Mouse (Mus musculus): Measurements from ENCODE around the gene Rpn2. TPM values are rescaled to one million over a fixed set of nuclear protein-coding genes. Genes with fewer than 3 reads are reported as not detected.

The Rpn2 gene
- polyA plus RNA-seq (2012; rRNA removed), result 118 and 119 TPM in 2 replicates

DNA sequence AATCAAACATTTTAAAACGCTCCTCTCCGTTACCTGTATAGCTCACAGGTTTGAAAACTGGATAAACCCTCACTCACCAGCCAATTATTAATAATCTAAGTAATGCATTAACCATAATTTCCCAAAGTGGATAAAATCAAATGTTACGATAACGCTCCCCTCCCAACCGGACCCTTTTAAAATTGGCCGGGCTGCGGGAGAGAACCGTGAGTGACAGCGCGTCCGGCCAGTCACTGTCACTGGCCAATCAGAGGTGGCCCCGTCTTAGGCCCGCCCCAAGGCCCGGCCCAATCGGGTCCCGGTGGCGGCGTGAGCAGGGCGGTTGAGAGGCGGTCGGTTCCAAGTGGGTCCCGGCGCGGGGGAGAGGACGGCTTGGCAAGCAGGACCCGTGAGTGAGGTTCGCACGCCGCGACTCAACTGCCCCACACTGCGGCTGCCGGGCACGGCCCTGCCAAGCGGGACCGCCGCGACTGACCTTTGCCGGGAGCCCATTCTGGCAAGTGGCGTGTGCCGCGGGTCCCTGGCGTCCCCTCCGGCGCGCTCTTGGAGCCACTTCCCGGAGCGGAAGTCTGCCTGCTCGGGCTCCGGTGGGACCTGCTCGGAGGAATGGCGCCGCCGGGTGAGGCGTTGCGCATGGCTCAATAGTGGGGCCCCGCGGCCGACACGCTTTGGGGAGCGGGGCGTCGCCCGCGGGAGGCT is at the start of gene Rpn2:
Gene Rpn2, plus strand, starts transcription at position 301 of the 699 bp plus-strand sequence.
- H3K27ac ChIP-seq (ENCODE audit: insufficient read depth, low read length), result peak within 1 kb of the TSS; percentile 93
- H3K4me3 ChIP-seq (ENCODE audit: insufficient read depth, low read length), result peak within 1 kb of the TSS; percentile 92
- TF ChIP-seq CTCF (IDR thresholded peaks at IDR 0.05; ENCODE audit: extremely low read depth, insufficient read depth, low read length), result no peak
- TF ChIP-seq POLR2A (IDR thresholded peaks at IDR 0.05; ENCODE audit: extremely low read depth, insufficient read depth, low read length), result no peak; the same call in 1 of the 2 replicates

GRCm38 (mm10) chr2:157235946-157236345 is 42.9 kb upstream of the Rpn2 start:
- no peak overlapping the region for H3K27ac ChIP-seq (ENCODE audit: insufficient read depth, low read length)
- no peaks in the 10 kb centered on the region for H3K4me1 ChIP-seq (ENCODE audit: control insufficient read depth, insufficient read depth, low read length)
- TF ChIP-seq POLR2A (IDR thresholded peaks at IDR 0.05; ENCODE audit: extremely low read depth, insufficient read depth, low read length), result no peak
- TF ChIP-seq CTCF (IDR thresholded peaks at IDR 0.05; ENCODE audit: extremely low read depth, insufficient read depth, low read length), result no peak
- H3K4me3 ChIP-seq (ENCODE audit: insufficient read depth, low read length), result no peak overlapping the region

More for the DNA sequence above, at the start of gene Rpn2:
- H3K4me1 ChIP-seq (ENCODE audit: control insufficient read depth, insufficient read depth, low read length), result peaks cover 4% of the 10 kb centered on the region

- no peaks in the 10 kb centered on the region for H3K4me1 ChIP-seq (ENCODE audit: control insufficient read depth, insufficient read depth, low read length)
- H3K4me3 ChIP-seq (ENCODE audit: insufficient read depth, low read length), result no peak overlapping the region
- no peak for TF ChIP-seq POLR2A (IDR thresholded peaks at IDR 0.05; ENCODE audit: extremely low read depth, insufficient read depth, low read length)
- TF ChIP-seq CTCF (IDR thresholded peaks at IDR 0.05; ENCODE audit: extremely low read depth, insufficient read depth, low read length), result no peak
- H3K27ac ChIP-seq (ENCODE audit: insufficient read depth, low read length), result no peak overlapping the region
These were observed 33.8 kb upstream of the Rpn2 start for GRCm38 (mm10) chr2:157245001-157245400.

DNA sequence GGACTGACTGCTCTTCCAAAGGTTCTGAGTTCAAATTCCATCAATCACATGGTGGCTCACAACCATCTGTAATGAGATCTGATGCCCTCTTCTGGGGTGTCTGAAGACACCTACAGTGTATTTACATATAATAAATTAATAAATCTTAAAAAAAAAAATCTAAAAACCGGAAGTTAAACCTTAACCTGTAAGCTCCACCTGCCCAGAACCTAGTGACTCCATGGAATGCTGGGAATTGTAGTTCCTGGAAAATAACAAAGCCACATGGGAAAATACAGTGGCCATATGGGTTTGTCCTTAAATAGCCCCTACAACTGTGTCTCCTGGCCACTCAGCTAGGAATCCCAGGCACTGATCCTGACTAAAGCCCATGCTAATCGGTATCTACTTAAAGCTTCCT is 33.2 kb upstream of the Rpn2 start:
- H3K27ac ChIP-seq (ENCODE audit: insufficient read depth, low read length), result no peak overlapping the region
- no peak overlapping the region for H3K4me3 ChIP-seq (ENCODE audit: insufficient read depth, low read length)
- no peaks in the 10 kb centered on the region for H3K4me1 ChIP-seq (ENCODE audit: control insufficient read depth, insufficient read depth, low read length)
- TF ChIP-seq CTCF (IDR thresholded peaks at IDR 0.05; ENCODE audit: extremely low read depth, insufficient read depth, low read length), result no peak
- TF ChIP-seq POLR2A (IDR thresholded peaks at IDR 0.05; ENCODE audit: extremely low read depth, insufficient read depth, low read length), result no peak

- no peak overlapping the region for H3K4me3 ChIP-seq (ENCODE audit: insufficient read depth, low read length)
- no peaks in the 10 kb centered on the region for H3K4me1 ChIP-seq (ENCODE audit: control insufficient read depth, insufficient read depth, low read length)
- no peak overlapping the region for H3K27ac ChIP-seq (ENCODE audit: insufficient read depth, low read length)
- no peak for TF ChIP-seq CTCF (IDR thresholded peaks at IDR 0.05; ENCODE audit: extremely low read depth, insufficient read depth, low read length)
- no peak for TF ChIP-seq POLR2A (IDR thresholded peaks at IDR 0.05; ENCODE audit: extremely low read depth, insufficient read depth, low read length)
These were observed 30.7 kb upstream of the Rpn2 start for GRCm38 (mm10) chr2:157248111-157248510.

DNA sequence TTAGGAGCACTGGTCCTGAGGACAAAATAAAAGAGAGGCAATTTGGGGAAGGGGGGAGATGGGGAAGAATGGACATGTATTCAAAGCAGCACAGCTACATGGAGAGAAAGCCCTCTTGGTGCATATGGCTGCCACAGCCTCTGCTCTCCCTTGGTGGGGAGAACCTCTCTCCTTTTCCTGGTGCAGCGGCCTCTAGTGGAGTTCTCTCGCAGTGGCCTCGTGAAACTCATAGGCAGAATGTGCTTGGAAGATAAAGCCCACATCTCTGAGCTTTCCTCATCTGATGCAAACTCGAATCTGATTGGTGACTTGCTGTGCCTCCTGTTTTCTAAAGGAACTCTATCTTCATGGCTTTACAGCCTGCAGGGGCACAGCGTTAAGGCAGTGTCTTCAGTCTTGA is 19.1 kb upstream of the Rpn2 start:
- peak; percentile 72 for TF ChIP-seq CTCF (IDR thresholded peaks at IDR 0.05; ENCODE audit: extremely low read depth, insufficient read depth, low read length)
- TF ChIP-seq POLR2A (IDR thresholded peaks at IDR 0.05; ENCODE audit: extremely low read depth, insufficient read depth, low read length), result no peak
- Histone ChIP-seq H3K27ac (ENCODE audit: insufficient read depth, low read length) (no peak overlapping the region), H3K4me3 (ENCODE audit: insufficient read depth, low read length) (no peak overlapping the region), H3K4me1 (ENCODE audit: control insufficient read depth, insufficient read depth, low read length) (no peaks in the 10 kb centered on the region)

GRCm38 (mm10) chr2:157261930-157262329 is 16.9 kb upstream of the Rpn2 start:
- Histone ChIP-seq H3K4me3 (ENCODE audit: insufficient read depth, low read length) (no peak overlapping the region), H3K4me1 (ENCODE audit: control insufficient read depth, insufficient read depth, low read length) (no peaks in the 10 kb centered on the region), H3K27ac (ENCODE audit: insufficient read depth, low read length) (no peak overlapping the region)
- TF ChIP-seq POLR2A (IDR thresholded peaks at IDR 0.05; ENCODE audit: extremely low read depth, insufficient read depth, low read length) (no peak), CTCF (IDR thresholded peaks at IDR 0.05; ENCODE audit: extremely low read depth, insufficient read depth, low read length) (no peak)

DNA sequence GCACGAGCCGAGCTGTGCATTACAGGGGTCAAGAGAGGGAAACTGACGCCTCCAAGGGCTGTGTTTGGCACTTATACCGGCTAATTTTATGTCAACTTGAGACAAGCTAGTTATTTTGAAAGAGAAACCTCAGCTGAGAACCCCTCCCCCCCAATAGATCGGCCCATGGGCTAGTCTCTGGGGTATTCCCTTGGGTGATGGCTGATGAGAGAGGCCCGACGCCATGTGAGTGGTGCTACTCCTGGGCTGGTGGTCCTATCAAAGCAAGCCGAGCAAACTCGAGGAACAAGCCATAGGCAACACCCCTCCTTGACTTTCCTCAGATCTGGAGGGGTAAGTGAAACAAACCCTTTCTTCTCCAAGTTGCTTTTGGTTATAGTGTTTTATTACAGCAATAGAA is 16.3 kb upstream of the Rpn2 start:
- TF ChIP-seq CTCF (IDR thresholded peaks at IDR 0.05; ENCODE audit: extremely low read depth, insufficient read depth, low read length) (no peak), POLR2A (IDR thresholded peaks at IDR 0.05; ENCODE audit: extremely low read depth, insufficient read depth, low read length) (no peak)
- Histone ChIP-seq H3K27ac (ENCODE audit: insufficient read depth, low read length) (no peak overlapping the region), H3K4me3 (ENCODE audit: insufficient read depth, low read length) (no peak overlapping the region), H3K4me1 (ENCODE audit: control insufficient read depth, insufficient read depth, low read length) (no peaks in the 10 kb centered on the region)

DNA sequence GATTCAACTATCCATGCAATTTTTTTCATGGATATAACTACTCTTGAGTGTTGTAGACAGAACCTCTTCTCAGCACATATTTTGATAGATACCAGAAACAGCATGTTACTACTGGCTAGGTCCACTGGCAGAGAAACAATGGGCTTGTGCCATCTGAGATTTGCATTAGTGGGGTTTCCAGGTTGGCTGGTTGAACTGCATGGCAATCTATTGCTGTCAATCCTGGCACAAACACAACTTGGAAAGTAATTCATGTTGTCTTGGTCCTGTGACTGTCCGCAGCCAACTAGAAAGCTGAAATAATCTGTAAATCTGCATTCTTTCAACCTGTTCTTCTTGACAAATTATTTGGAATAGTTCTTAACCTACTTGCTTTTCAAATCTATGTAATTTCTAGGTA is 15.7 kb upstream of the Rpn2 start:
- no peak overlapping the region for H3K27ac ChIP-seq (ENCODE audit: insufficient read depth, low read length)
- no peak overlapping the region for H3K4me3 ChIP-seq (ENCODE audit: insufficient read depth, low read length)
- no peak for TF ChIP-seq POLR2A (IDR thresholded peaks at IDR 0.05; ENCODE audit: extremely low read depth, insufficient read depth, low read length)
- TF ChIP-seq CTCF (IDR thresholded peaks at IDR 0.05; ENCODE audit: extremely low read depth, insufficient read depth, low read length), result no peak
- no peaks in the 10 kb centered on the region for H3K4me1 ChIP-seq (ENCODE audit: control insufficient read depth, insufficient read depth, low read length)

DNA sequence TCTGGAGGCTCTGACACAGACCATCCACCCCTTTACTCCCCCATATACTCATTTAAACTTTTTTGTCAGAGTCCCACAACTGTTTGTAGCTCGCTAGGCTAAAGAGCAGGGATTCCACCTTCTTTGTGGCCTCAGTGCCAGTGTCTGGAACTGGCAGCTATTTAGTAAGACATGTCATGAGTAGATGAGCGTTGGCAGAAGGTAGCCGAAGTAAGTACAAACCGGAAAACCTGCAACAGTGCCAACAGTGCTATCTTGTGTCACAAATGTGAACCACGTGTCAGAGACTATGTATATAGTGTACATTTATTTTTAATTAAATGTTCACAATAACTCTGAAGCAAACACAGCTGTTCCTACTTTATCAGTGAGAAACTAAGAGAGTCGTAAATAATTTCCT is 15.0 kb upstream of the Rpn2 start:
- Histone ChIP-seq H3K4me3 (ENCODE audit: insufficient read depth, low read length) (no peak overlapping the region), H3K4me1 (ENCODE audit: control insufficient read depth, insufficient read depth, low read length) (no peaks in the 10 kb centered on the region)
- no peak for TF ChIP-seq POLR2A (IDR thresholded peaks at IDR 0.05; ENCODE audit: extremely low read depth, insufficient read depth, low read length)
- TF ChIP-seq CTCF (IDR thresholded peaks at IDR 0.05; ENCODE audit: extremely low read depth, insufficient read depth, low read length), result no peak

More for the DNA sequence above, 15.0 kb upstream of the Rpn2 start:
- H3K27ac ChIP-seq (ENCODE audit: insufficient read depth, low read length), result no peak overlapping the region
